Mouse (Mus musculus): Measurements from ENCODE around the gene Fance. TPM values are rescaled to one million over a fixed set of nuclear protein-coding genes. Genes with fewer than 3 reads are reported as not detected.

Fance gene
- polyA plus RNA-seq, 1 experiment: 33.1 TPM

DNA sequence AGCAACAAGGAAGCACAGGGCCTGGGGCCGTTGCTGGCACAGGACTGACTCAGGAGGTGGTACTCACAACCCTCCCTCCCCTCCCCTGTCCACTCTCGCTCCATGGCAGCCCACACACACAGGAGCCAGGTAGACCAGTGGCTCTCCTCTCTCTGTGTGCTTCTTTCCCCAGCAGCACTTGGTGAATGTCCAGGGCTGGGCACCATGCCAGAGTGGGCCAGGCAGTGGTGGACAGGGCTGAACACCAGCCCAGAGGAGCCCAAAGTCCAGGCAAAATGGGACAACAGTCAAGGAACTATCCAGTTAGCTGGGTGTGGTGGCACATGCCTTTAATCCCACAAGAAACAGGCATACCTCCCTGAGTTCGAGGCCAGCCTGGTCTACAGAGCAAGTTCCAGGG, 23.1 kb upstream of the Fance start:
- peak overlapping the region; percentile 33 for H3K4me3 ChIP-seq (replicated peaks)
- peaks cover 5% of the 10 kb centered on the region for H3K27me3 ChIP-seq (replicated peaks)
- TF ChIP-seq FLI1 (IDR thresholded peaks at IDR 0.05; ENCODE audit: low read length) (no peak), GATA1 (IDR thresholded peaks at IDR 0.05; ENCODE audit: borderline replicate concordance, low read length) (no peak)
- H3K9me3 ChIP-seq: peaks cover 12% of the 10 kb centered on the region
- peaks cover 91% of the 10 kb centered on the region for H3K36me3 ChIP-seq (replicated peaks; ENCODE audit: low read length)
- H3K4me1 ChIP-seq: peaks cover 87% of the 10 kb centered on the region

DNA sequence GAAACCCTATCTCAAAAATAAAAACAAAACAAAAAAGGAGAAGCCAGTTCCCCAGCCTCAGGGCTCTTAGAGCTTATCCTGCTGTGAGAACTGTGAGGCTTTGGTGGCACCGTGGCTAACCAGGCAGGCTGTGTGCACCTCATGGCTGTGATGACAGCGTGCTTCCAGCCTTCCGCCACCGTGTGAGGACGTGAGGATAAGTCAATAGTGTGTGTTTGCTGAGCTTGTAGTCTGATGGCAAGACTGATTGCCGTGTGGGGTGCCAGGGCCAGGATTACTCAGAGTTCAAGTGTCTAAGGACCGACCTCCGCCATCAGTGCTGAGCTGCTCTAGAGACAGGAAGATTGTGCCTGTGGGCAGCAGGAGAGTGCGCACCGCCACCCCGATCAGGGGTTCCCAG, 22.6 kb upstream of the Fance start:
- H3K4me3 ChIP-seq (replicated peaks): peak overlapping the region; percentile 52
- H3K9me3 ChIP-seq: peaks cover 12% of the 10 kb centered on the region
- H3K36me3 ChIP-seq (replicated peaks; ENCODE audit: low read length): peaks cover 91% of the 10 kb centered on the region
- TF ChIP-seq GATA1 (IDR thresholded peaks at IDR 0.05; ENCODE audit: borderline replicate concordance, low read length) (no peak), FLI1 (IDR thresholded peaks at IDR 0.05; ENCODE audit: low read length) (no peak)
- peaks cover 5% of the 10 kb centered on the region for H3K27me3 ChIP-seq (replicated peaks)
- peaks cover 87% of the 10 kb centered on the region for H3K4me1 ChIP-seq

DNA sequence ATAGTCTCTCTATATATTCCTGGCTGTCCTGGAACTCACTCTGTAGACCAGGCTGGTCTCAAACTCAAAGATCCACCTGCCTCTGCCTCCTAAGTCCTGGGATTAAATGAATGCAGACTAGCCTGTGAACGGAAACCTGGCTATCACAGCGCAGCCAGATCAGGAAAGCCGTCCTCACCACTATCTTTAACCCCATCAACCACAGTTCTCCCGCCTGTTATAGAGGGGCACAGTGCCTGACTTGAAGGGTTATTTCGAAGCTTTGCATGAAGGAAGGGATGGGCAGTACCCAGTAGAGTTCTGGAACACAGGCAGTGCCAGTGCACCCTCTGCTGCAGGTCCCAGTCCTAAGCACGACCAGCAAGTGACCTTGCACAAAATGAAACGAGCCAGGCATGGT, 22.0 kb upstream of the Fance start:
- peak overlapping the region; percentile 12 for H3K4me3 ChIP-seq (replicated peaks)
- peaks cover 5% of the 10 kb centered on the region for H3K27me3 ChIP-seq (replicated peaks)
- peaks cover 12% of the 10 kb centered on the region for H3K9me3 ChIP-seq
- TF ChIP-seq GATA1 (IDR thresholded peaks at IDR 0.05; ENCODE audit: borderline replicate concordance, low read length) (no peak; the same call in 2 of the 3 replicates), FLI1 (IDR thresholded peaks at IDR 0.05; ENCODE audit: low read length) (no peak)
- H3K36me3 ChIP-seq (replicated peaks; ENCODE audit: low read length): peaks cover 91% of the 10 kb centered on the region
- peaks cover 84% of the 10 kb centered on the region for H3K4me1 ChIP-seq

GRCm38 (mm10) chr17:28293716-28294115, 19.6 kb upstream of the Fance start:
- Histone ChIP-seq H3K4me3 (replicated peaks) (peak overlapping the region; percentile 80), H3K4me1 (peaks cover 68% of the 10 kb centered on the region), H3K9me3 (peaks cover 12% of the 10 kb centered on the region), H3K27me3 (replicated peaks) (peaks cover 5% of the 10 kb centered on the region), H3K36me3 (replicated peaks; ENCODE audit: low read length) (peaks cover 91% of the 10 kb centered on the region)
- TF ChIP-seq FLI1 (IDR thresholded peaks at IDR 0.05; ENCODE audit: low read length) (no peak), GATA1 (IDR thresholded peaks at IDR 0.05; ENCODE audit: borderline replicate concordance, low read length) (no peak)

DNA sequence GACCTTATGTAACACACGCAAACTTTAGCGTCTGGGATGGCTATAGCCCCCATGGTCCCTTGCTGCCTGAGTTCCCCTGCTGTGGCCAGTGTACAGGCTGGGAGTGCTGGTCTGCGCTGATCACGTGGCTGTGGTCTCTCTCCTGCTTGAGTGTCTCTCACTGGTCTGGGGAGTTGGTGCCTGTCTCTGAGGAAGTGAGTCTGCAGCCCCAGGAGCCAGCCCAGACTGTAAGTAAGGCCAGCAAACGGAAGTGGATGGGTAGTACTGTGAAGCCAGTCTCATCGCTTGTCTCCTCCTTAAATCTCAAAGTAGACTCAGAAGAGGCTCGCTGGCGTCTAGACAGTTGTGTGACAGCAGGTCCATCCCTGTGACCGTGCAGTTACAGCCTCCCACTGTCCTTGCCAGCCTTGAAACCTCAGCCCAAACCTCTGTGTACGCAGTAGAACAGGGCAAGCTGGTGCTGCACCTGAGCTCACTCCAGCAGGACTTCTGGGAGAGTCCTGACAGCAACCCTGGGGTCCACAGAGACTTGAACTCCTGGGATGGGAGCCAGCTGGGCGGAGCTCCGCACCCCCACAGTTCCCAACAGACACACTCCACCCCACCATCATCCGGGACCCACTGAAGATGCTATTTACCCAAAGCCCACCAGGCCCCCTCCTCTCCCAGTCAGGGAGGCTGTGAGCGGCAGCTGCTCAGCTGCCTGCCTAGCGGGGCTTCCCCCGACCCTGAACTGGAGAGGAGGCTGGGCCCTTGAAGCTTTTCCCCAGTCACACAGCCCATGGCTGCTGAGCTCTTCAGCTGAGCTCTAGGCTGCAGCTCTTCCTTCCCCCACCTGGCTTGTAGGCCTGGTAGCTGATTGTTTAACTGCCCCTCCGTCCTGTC, 18.6 kb upstream of the Fance start:
- H3K9me3 ChIP-seq: peaks cover 12% of the 10 kb centered on the region
- peaks cover 97% of the 10 kb centered on the region for H3K36me3 ChIP-seq (replicated peaks; ENCODE audit: low read length)

DNA sequence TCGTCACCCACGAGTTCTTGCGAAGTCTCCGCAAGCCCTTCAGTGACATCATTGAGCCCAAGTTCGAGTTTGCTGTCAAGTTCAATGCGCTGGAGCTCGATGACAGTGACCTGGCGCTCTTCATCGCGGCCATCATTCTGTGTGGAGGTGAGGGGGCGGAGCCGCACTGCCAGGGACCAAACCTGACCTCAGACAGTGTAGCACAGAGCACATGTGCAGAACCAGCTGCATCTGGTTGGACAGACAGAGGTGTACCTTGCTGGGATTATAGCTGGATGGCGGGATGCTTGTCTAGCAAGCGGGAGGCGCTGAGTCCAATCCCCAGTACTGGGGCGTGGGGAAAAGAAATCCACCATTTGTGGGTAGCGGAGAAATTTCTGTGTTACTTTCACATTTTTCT, 14.4 kb upstream of the Fance start:
- Histone ChIP-seq H3K4me3 (replicated peaks) (no peak overlapping the region), H3K9me3 (no peaks in the 10 kb centered on the region), H3K36me3 (replicated peaks; ENCODE audit: low read length) (peaks cover 95% of the 10 kb centered on the region), H3K4me1 (peaks cover 48% of the 10 kb centered on the region), H3K27me3 (replicated peaks) (no peaks in the 10 kb centered on the region)
- TF ChIP-seq FLI1 (IDR thresholded peaks at IDR 0.05; ENCODE audit: low read length) (no peak), GATA1 (IDR thresholded peaks at IDR 0.05; ENCODE audit: borderline replicate concordance, low read length) (no peak)

More for the DNA sequence above, 18.6 kb upstream of the Fance start:
- Histone ChIP-seq H3K4me1 (peaks cover 74% of the 10 kb centered on the region), H3K4me3 (replicated peaks) (peak overlapping the region; percentile 80), H3K27me3 (replicated peaks) (peaks cover 5% of the 10 kb centered on the region)
- TF ChIP-seq FLI1 (IDR thresholded peaks at IDR 0.05; ENCODE audit: low read length) (no peak; the same call in 1 of the 2 replicates), GATA1 (IDR thresholded peaks at IDR 0.05; ENCODE audit: borderline replicate concordance, low read length) (no peak)

GRCm38 (mm10) chr17:28299669-28300320, 13.5 kb upstream of the Fance start:
- peaks cover 43% of the 10 kb centered on the region for H3K4me1 ChIP-seq
- TF ChIP-seq GATA1 (IDR thresholded peaks at IDR 0.05; ENCODE audit: borderline replicate concordance, low read length): no peak
- no peak for TF ChIP-seq FLI1 (IDR thresholded peaks at IDR 0.05; ENCODE audit: low read length)
- no peaks in the 10 kb centered on the region for H3K27me3 ChIP-seq (replicated peaks)
- peaks cover 86% of the 10 kb centered on the region for H3K36me3 ChIP-seq (replicated peaks; ENCODE audit: low read length)
- no peak overlapping the region for H3K4me3 ChIP-seq (replicated peaks)
- H3K9me3 ChIP-seq: 0 out of 2 replicates have a peak, but pooled peaks cover 3% of the 10 kb centered on the region

- peaks cover 84% of the 10 kb centered on the region for H3K36me3 ChIP-seq (replicated peaks; ENCODE audit: low read length)
- H3K9me3 ChIP-seq: peaks cover 8% of the 10 kb centered on the region
- peaks cover 39% of the 10 kb centered on the region for H3K4me1 ChIP-seq
- no peak overlapping the region for H3K4me3 ChIP-seq (replicated peaks)
- no peak for TF ChIP-seq GATA1 (IDR thresholded peaks at IDR 0.05; ENCODE audit: borderline replicate concordance, low read length)
- TF ChIP-seq FLI1 (IDR thresholded peaks at IDR 0.05; ENCODE audit: low read length): no peak
- no peaks in the 10 kb centered on the region for H3K27me3 ChIP-seq (replicated peaks)
Measured at GRCm38 (mm10) chr17:28300323-28300722, 13.0 kb upstream of the Fance start.

DNA sequence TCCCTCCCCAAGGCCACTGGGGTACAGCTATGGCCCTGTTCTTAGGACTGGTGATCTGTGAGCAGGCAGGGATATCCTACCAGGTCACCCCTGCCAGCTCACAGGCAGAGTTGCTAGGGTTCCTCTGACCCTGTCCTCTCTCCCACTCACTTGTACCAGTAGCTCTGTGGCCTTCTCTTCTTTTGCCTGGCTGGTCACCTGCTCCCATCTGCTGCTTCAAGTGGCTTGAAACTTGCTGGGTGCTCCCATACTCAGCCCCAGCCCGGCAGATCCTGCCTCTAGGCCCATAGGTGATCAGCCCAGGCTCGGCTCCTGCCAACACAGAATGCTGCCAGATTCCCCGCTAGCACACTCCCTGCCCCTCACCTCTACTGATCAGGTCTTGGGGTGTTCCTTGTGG, 12.5 kb upstream of the Fance start:
- Histone ChIP-seq H3K9me3 (peaks cover 12% of the 10 kb centered on the region), H3K4me1 (peaks cover 39% of the 10 kb centered on the region), H3K4me3 (replicated peaks) (no peak overlapping the region), H3K27me3 (replicated peaks) (no peaks in the 10 kb centered on the region), H3K36me3 (replicated peaks; ENCODE audit: low read length) (peaks cover 83% of the 10 kb centered on the region)
- TF ChIP-seq FLI1 (IDR thresholded peaks at IDR 0.05; ENCODE audit: low read length) (no peak), GATA1 (IDR thresholded peaks at IDR 0.05; ENCODE audit: borderline replicate concordance, low read length) (no peak)

DNA sequence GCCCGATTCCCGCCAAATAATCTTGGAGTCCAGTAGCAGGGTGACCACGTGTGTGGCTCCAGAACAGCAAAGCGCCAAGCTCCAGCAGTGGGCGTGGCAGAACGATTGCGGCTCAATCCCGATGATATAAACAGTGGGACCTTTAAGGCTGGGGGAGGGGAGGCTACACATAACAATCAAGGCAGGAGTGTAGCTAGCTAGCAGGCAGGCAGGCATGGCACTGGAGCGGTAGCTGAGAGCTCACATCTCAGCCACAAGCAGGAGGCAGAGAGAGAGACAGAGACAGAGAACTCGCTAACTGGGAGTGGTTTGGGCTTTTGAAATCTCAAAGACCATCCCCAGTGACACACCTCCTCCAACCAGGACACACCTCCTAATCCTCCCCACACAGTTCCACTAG, 8.1 kb upstream of the Fance start:
- Histone ChIP-seq H3K4me1 (peaks cover 44% of the 10 kb centered on the region), H3K9me3 (peaks cover 12% of the 10 kb centered on the region), H3K4me3 (replicated peaks) (no peak overlapping the region), H3K27me3 (replicated peaks) (no peaks in the 10 kb centered on the region), H3K36me3 (replicated peaks; ENCODE audit: low read length) (peaks cover 40% of the 10 kb centered on the region)
- TF ChIP-seq FLI1 (IDR thresholded peaks at IDR 0.05; ENCODE audit: low read length) (no peak), GATA1 (IDR thresholded peaks at IDR 0.05; ENCODE audit: borderline replicate concordance, low read length) (no peak)

Data from megakaryocyte, embryonic 14.5 days (primary cell).